Mouse (Mus musculus) macrophage (primary cell): ENCODE results near the gene Tmod3. TPM values are rescaled to one million over a fixed set of nuclear protein-coding genes. Genes with fewer than 3 reads are reported as not detected.

Source experiments
- H3K27ac ChIP-seq: fragments of 350-480 bp; formaldehyde crosslinking; 2 replicates; pipeline ENCODE4 v1.9.0; 2021
- H3K36me3 ChIP-seq: fragments of 350-480 bp; formaldehyde crosslinking; 2 replicates; pipeline ENCODE4 v1.9.0; 2021; ENCODE audit errors: inconsistent target
- H3K4me3 ChIP-seq: fragments of 350-480 bp; formaldehyde crosslinking; 2 replicates; pipeline ENCODE4 v1.9.0; 2021; ENCODE audit errors: inconsistent target
- H3K79me2 ChIP-seq: fragments of 350-480 bp; formaldehyde crosslinking; 2 replicates; pipeline ENCODE4 v1.9.0; 2021; ENCODE audit errors: inconsistent target
- WGBS: methylation state at CpG from one replicate; pipeline ENCODE4 v1.1.7; 2026; ENCODE audit warnings: inconsistent platforms; ENCODE audit not compliant: missing documents; 5-methylcytosine and 5-hydroxymethylcytosine counted together
- polyA plus RNA-seq: library from polyadenylated mRNA; stranded (reverse); fragments of 250-400 nt; gene quantifications from 3 replicates; pipeline ENCODE4 v1.2.4, GENCODE M21; 2018; ENCODE audit warnings: inconsistent platforms
- total RNA-seq, 78 experiments: library from RNA; depleted of rRNA; stranded (reverse); fragments of 250-400 nt; gene quantifications; 1 replicate in 9 of 78; 2 replicates in 24 of 78; 3 replicates in 43 of 78; 4 replicates in 2 of 78; pipeline ENCODE4 v1.2.4; 2018; ENCODE audit warnings: inconsistent platforms in 56 of 78

Tmod3 gene
- 100 to 1,000 TPM in 10 of 26 experiments, 10 to 100 TPM in 16; 44.3 to 387 (median 86.0) TPM for total RNA-seq (2018; cell fraction: chromatin; rRNA removed)
- total RNA-seq (2018; cell fraction: cytosol; rRNA removed): 100 to 1,000 TPM in 1 of 26 experiments, 10 to 100 TPM in 25; 71.2 to 122 (median 82.0) TPM
- total RNA-seq (2018; cell fraction: nucleus; rRNA removed): 100 to 1,000 TPM in 10 of 26 experiments, 10 to 100 TPM in 16; 51.8 to 364 (median 84.8) TPM
- polyA plus RNA-seq: 69.0 to 94.7 TPM (median 81.9 TPM) in 3 replicates

GRCm38 (mm10) chr9:75559512-75560012 lies at the start of gene Tmod3:
Gene Tmod3 (minus strand): TSS chr9:75559657.
- 3% methylated on average over 14 of the region's 21 CpGs for WGBS
- Histone ChIP-seq H3K4me3 (peak within 1 kb of the TSS; percentile 84), H3K79me2 (peaks cover 45% of the 10 kb centered on the region), H3K27ac (peak within 1 kb of the TSS; percentile 53), H3K36me3 (no peaks in the 10 kb centered on the region)

GRCm38 (mm10) chr9:75607496-75607895 lies 48.0 kb upstream of the Tmod3 start:
- WGBS: 92% methylated on average over 4 of the region's 4 CpGs

GRCm38 (mm10) chr9:75601510-75601909 lies 42.1 kb upstream of the Tmod3 start:
- Histone ChIP-seq H3K79me2 (no peaks in the 10 kb centered on the region), H3K27ac (no peak overlapping the region), H3K4me3 (no peak overlapping the region), H3K36me3 (no peaks in the 10 kb centered on the region)
- 23% methylated on average over 7 of the region's 12 CpGs for WGBS

More at GRCm38 (mm10) chr9:75607496-75607895, 48.0 kb upstream of the Tmod3 start:
- Histone ChIP-seq H3K36me3 (no peaks in the 10 kb centered on the region), H3K79me2 (no peaks in the 10 kb centered on the region), H3K4me3 (no peak overlapping the region), H3K27ac (no peak overlapping the region)

- H3K79me2 ChIP-seq: no peaks in the 10 kb centered on the region
- 85% methylated on average over 7 of the region's 7 CpGs for WGBS
- H3K27ac ChIP-seq: no peak overlapping the region
- no peaks in the 10 kb centered on the region for H3K36me3 ChIP-seq
- H3K4me3 ChIP-seq: no peak overlapping the region
Measured at GRCm38 (mm10) chr9:75600166-75600934, 40.9 kb upstream of the Tmod3 start.

GRCm38 (mm10) chr9:75599191-75599841 lies 39.9 kb upstream of the Tmod3 start:
- Histone ChIP-seq H3K27ac (no peak overlapping the region), H3K36me3 (no peaks in the 10 kb centered on the region), H3K79me2 (no peaks in the 10 kb centered on the region), H3K4me3 (no peak overlapping the region)
- 67% methylated on average over 5 of the region's 5 CpGs for WGBS

- Histone ChIP-seq H3K79me2 (no peaks in the 10 kb centered on the region), H3K4me3 (no peak overlapping the region), H3K27ac (no peak overlapping the region), H3K36me3 (no peaks in the 10 kb centered on the region)
- 92% methylated on average over 4 of the region's 4 CpGs for WGBS
Measured at GRCm38 (mm10) chr9:75597596-75597995, 38.1 kb upstream of the Tmod3 start.

- H3K4me3 ChIP-seq: no peak overlapping the region
- H3K27ac ChIP-seq: no peak overlapping the region
- no peaks in the 10 kb centered on the region for H3K79me2 ChIP-seq
- no peaks in the 10 kb centered on the region for H3K36me3 ChIP-seq
- 67% methylated on average over 12 of the region's 13 CpGs for WGBS
Measured at GRCm38 (mm10) chr9:75597036-75597435, 37.6 kb upstream of the Tmod3 start.

- H3K79me2 ChIP-seq: no peaks in the 10 kb centered on the region
- 95% methylated on average over 5 of the region's 5 CpGs for WGBS
- no peak overlapping the region for H3K4me3 ChIP-seq
- H3K36me3 ChIP-seq: no peaks in the 10 kb centered on the region
- H3K27ac ChIP-seq: no peak overlapping the region
Measured at GRCm38 (mm10) chr9:75593481-75593880, 34.0 kb upstream of the Tmod3 start.

- 92% methylated on average over 15 of the region's 15 CpGs for WGBS
- no peak overlapping the region for H3K4me3 ChIP-seq
- H3K79me2 ChIP-seq: no peaks in the 10 kb centered on the region
- no peak overlapping the region for H3K27ac ChIP-seq
- no peaks in the 10 kb centered on the region for H3K36me3 ChIP-seq
Measured at GRCm38 (mm10) chr9:75589850-75590790, 30.7 kb upstream of the Tmod3 start.

GRCm38 (mm10) chr9:75581694-75582350 lies 22.4 kb upstream of the Tmod3 start:
- H3K36me3 ChIP-seq: no peaks in the 10 kb centered on the region
- WGBS: 47% methylated on average over 7 of the region's 7 CpGs
- no peak overlapping the region for H3K4me3 ChIP-seq
- H3K27ac ChIP-seq: no peak overlapping the region
- no peaks in the 10 kb centered on the region for H3K79me2 ChIP-seq

- 94% methylated on average over 6 of the region's 6 CpGs for WGBS
- Histone ChIP-seq H3K36me3 (no peaks in the 10 kb centered on the region), H3K79me2 (no peaks in the 10 kb centered on the region), H3K27ac (no peak overlapping the region), H3K4me3 (no peak overlapping the region)
Measured at GRCm38 (mm10) chr9:75579321-75579720, 19.9 kb upstream of the Tmod3 start.

GRCm38 (mm10) chr9:75571036-75571942 lies 11.8 kb upstream of the Tmod3 start:
- WGBS: 90% methylated on average over 5 of the region's 5 CpGs

GRCm38 (mm10) chr9:75568399-75568798 lies 8.9 kb upstream of the Tmod3 start:
- Histone ChIP-seq H3K79me2 (no peaks in the 10 kb centered on the region), H3K4me3 (no peak overlapping the region), H3K27ac (no peak overlapping the region), H3K36me3 (no peaks in the 10 kb centered on the region)
- WGBS: 60% methylated on average over 6 of the region's 6 CpGs

More at GRCm38 (mm10) chr9:75571036-75571942, 11.8 kb upstream of the Tmod3 start:
- no peaks in the 10 kb centered on the region for H3K36me3 ChIP-seq
- H3K4me3 ChIP-seq: no peak overlapping the region
- H3K27ac ChIP-seq: no peak overlapping the region
- H3K79me2 ChIP-seq: no peaks in the 10 kb centered on the region
